In the genomic region with DNA sequence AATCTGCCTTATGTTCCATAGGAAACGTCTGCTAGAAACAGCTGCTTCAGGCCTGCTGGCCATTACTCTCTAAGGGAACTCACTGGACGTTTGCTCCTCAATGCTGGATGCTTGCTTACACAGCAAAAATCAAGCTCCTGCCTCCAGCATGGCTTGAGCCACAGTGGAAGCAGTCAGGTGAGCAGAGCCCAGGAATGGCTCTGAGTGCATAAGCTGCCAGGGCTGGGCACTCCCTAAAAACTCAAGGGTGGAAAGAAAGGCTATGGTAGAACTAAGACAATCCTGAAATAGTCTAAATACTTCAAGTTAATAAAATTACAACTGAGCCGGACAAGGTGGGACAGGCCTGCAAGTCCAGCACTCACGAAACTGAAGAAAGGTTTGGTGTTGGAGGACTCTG, we compare ENCODE assay signal across 19 mouse cellular contexts. TPM values are rescaled to one million over a fixed set of nuclear protein-coding genes. Genes with fewer than 3 reads are reported as not detected.
DNase-seq lines count a peak whose midpoint lies in the region; ATAC-seq and TF ChIP-seq lines count a peak whose summit lies in the region.
"Had no signal": no experiment of that assay in that cellular context is flagged by ENCODE, and none has a peak within 500 bp of the region (broad histone marks: within the 10 kb centered on the region; RNA-seq: fewer than 3 reads in every experiment).

No protein-coding gene starts in this region.

- ATAC-seq in hindbrain, embryonic 16.5 days = no peak
- peak; percentile 68 for ATAC-seq in lung, postnatal 0 days
- no peak for ATAC-seq in forebrain, embryonic 15.5 days (replicated peaks)

- TF ChIP-seq CTCF in lung, postnatal 0 days (IDR thresholded peaks at IDR 0.05) = no peak

- no peaks in the 10 kb centered on the region for H3K36me3 ChIP-seq in hindbrain, embryonic 10.5 days
- H3K36me3 ChIP-seq in hindbrain, embryonic 16.5 days (ENCODE audit: control insufficient read depth, insufficient read depth, low read length) = no peaks in the 10 kb centered on the region
- H3K36me3 ChIP-seq in lung, postnatal 0 days (ENCODE audit: insufficient read depth, low read length) = no peaks in the 10 kb centered on the region
- H3K36me3 ChIP-seq in forebrain, embryonic 15.5 days = no peaks in the 10 kb centered on the region
- H3K36me3 ChIP-seq: heart, embryonic 10.5 days; lung, embryonic 15.5 days had no signal

- TF ChIP-seq EP300 in lung, postnatal 0 days (IDR thresholded peaks at IDR 0.05) = no peak

- H3K4me1 ChIP-seq in hindbrain, embryonic 10.5 days (replicated peaks) = peaks cover 38% of the 10 kb centered on the region
- no peaks in the 10 kb centered on the region for H3K4me1 ChIP-seq in hindbrain, embryonic 16.5 days (ENCODE audit: control insufficient read depth, insufficient read depth, low read depth, low read length)
- H3K4me1 ChIP-seq in lung, postnatal 0 days (ENCODE audit: insufficient read depth, low read depth, low read length) = no peaks in the 10 kb centered on the region
- H3K4me1 ChIP-seq in forebrain, embryonic 15.5 days = peaks cover 52% of the 10 kb centered on the region

- no peaks in the 10 kb centered on the region for H3K27me3 ChIP-seq in hindbrain, embryonic 10.5 days (ENCODE audit: insufficient read depth, poor library complexity, severe bottlenecking)
- no peaks in the 10 kb centered on the region for H3K27me3 ChIP-seq in hindbrain, embryonic 16.5 days (replicated peaks; ENCODE audit: control insufficient read depth, insufficient read depth, low read length)
- no peaks in the 10 kb centered on the region for H3K27me3 ChIP-seq in lung, postnatal 0 days (replicated peaks; ENCODE audit: insufficient read depth, low read length)
- no peaks in the 10 kb centered on the region for H3K27me3 ChIP-seq in forebrain, embryonic 15.5 days
- H3K27me3 ChIP-seq: lung, embryonic 15.5 days had no signal

- H3K9ac ChIP-seq in hindbrain, embryonic 16.5 days (ENCODE audit: low read depth, low read length) = no peak overlapping the region
- no peak overlapping the region for H3K9ac ChIP-seq in lung, postnatal 0 days (replicated peaks; ENCODE audit: low read depth)
- no peak overlapping the region for H3K9ac ChIP-seq in forebrain, embryonic 15.5 days (replicated peaks)
- H3K9ac ChIP-seq: lung, embryonic 15.5 days had no signal

- no peak overlapping the region for H3K4me2 ChIP-seq in hindbrain, embryonic 16.5 days (ENCODE audit: low read length)
- no peak overlapping the region for H3K4me2 ChIP-seq in lung, postnatal 0 days (replicated peaks; ENCODE audit: low read depth, low read length)
- H3K4me2 ChIP-seq in forebrain, embryonic 15.5 days (replicated peaks) = no peak overlapping the region
- H3K4me2 ChIP-seq: liver, embryonic 11.5 days; lung, embryonic 15.5 days had no signal

- no peaks in the 10 kb centered on the region for H3K9me3 ChIP-seq in hindbrain, embryonic 10.5 days
- no peaks in the 10 kb centered on the region for H3K9me3 ChIP-seq in hindbrain, embryonic 16.5 days (ENCODE audit: control insufficient read depth, low read length)
- no peaks in the 10 kb centered on the region for H3K9me3 ChIP-seq in lung, postnatal 0 days (ENCODE audit: low read length)
- no peaks in the 10 kb centered on the region for H3K9me3 ChIP-seq in forebrain, embryonic 15.5 days
- H3K9me3 ChIP-seq: heart, embryonic 10.5 days; lung, embryonic 15.5 days had no signal

- no peak overlapping the region for H3K4me3 ChIP-seq in hindbrain, embryonic 10.5 days
- no peak overlapping the region for H3K4me3 ChIP-seq in hindbrain, embryonic 16.5 days (ENCODE audit: low read length)
- no peak overlapping the region for H3K4me3 ChIP-seq in lung, postnatal 0 days (ENCODE audit: low read depth, low read length)
- no peak overlapping the region for H3K4me3 ChIP-seq in forebrain, embryonic 15.5 days
- H3K4me3 ChIP-seq: heart, embryonic 10.5 days; layer of hippocampus, adult 2 months; lung, embryonic 15.5 days had no signal

- no peak for DNase-seq in hindbrain, embryonic 10.5 days (ENCODE audit: low spot score)
- DNase-seq in lung, postnatal 0 days (ENCODE audit: low spot score) = peak; percentile 29
- no peak for DNase-seq in lung, postnatal 4 days
- DNase-seq in ZHBTc4 (ENCODE audit: low read depth, low spot score) = peak; percentile 33
- DNase-seq in ovary, postnatal 10 days (ENCODE audit: low spot score) = no peak
- no peak for DNase-seq in adrenal gland, postnatal 10 days
- DNase-seq: adrenal gland, postnatal 36 days; cerebellum, adult 8-10 months; gastrocnemius, postnatal 14 days; heart, postnatal 10 days; left cerebral cortex, postnatal 4 days; retina, postnatal 1 day had no signal

- WGBS in hindbrain, embryonic 10.5 days = 81% methylated on average over 4 of the region's 4 CpGs
- WGBS in hindbrain, embryonic 16.5 days = 79% methylated on average over 4 of the region's 4 CpGs
- WGBS in lung, postnatal 0 days = 70% methylated on average over 4 of the region's 4 CpGs
- 78% methylated on average over 4 of the region's 4 CpGs for WGBS in forebrain, embryonic 15.5 days

- H3K27ac ChIP-seq in hindbrain, embryonic 10.5 days = peak overlapping the region; percentile 73
- no peak overlapping the region for H3K27ac ChIP-seq in hindbrain, embryonic 16.5 days (ENCODE audit: low read depth, low read length)
- H3K27ac ChIP-seq in lung, postnatal 0 days (ENCODE audit: low read length) = no peak overlapping the region
- H3K27ac ChIP-seq in forebrain, embryonic 15.5 days (replicated peaks) = peak overlapping the region; percentile 89
- H3K27ac ChIP-seq: kidney, postnatal 0 days; layer of hippocampus, adult 2 months; lung, embryonic 15.5 days had no signal

RNA-seq across cellular contexts. Expression of a gene that starts 30.7 kb away (rescaled TPM):
- polyA plus RNA-seq in hindbrain, embryonic 10.5 days (2016; fragmentation: Nextera tagmentation; extraction: Ambion mirVana) = 29.6 and 32.8 TPM in 2 replicates
- 19.4 and 20.9 TPM in 2 replicates for polyA plus RNA-seq in hindbrain, embryonic 16.5 days (2015; fragmentation: Nextera tagmentation; extraction: Ambion mirVana)
- 14.7 and 16.2 TPM in 2 replicates for polyA plus RNA-seq in lung, postnatal 0 days (2015; fragmentation: Nextera tagmentation; extraction: Ambion mirVana)
- 27.8 and 28.0 TPM in 2 replicates for polyA plus RNA-seq in forebrain, embryonic 15.5 days (2015; fragmentation: Nextera tagmentation; extraction: Ambion mirVana)
- 10 to 100 TPM; 21.3 to 34.2 TPM for total RNA-seq in adrenal gland, postnatal 10 days (2021)

Comparison
In these comparisons a context has a peak if more than half of its experiments do, and no peak if none do; other contexts are left out.
1. DNase-seq: peak in lung, postnatal 0 days (single experiment) and ZHBTc4 (single experiment); none in hindbrain, embryonic 10.5 days (single experiment), lung, postnatal 4 days (0 of 2), ovary, postnatal 10 days (single experiment) and adrenal gland, postnatal 10 days (single experiment).
2. H3K27ac ChIP-seq: peak in hindbrain, embryonic 10.5 days (single experiment) and forebrain, embryonic 15.5 days (single experiment); none in hindbrain, embryonic 16.5 days (single experiment) and lung, postnatal 0 days (single experiment).